ENCODE assay signal across 11 mouse cellular contexts in the genomic region with DNA sequence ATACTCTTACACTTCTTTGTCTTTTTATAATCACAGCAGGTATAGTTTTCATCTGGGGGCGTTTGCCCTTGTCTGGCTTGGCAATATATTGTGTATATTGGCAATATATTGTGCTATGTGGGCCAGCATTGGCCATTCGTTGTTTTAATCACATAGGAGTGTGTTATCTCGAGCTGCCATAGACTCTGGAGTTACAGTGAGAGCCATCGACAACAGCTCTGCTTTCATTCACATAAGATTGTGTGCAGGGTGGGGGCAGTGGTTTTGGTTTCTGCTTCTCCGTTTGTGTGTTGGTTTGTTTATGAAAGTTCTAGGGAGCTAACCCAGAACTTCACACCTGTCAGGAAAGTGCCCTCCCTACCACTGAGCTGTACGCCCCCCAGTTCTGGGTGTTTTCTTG. TPM values are rescaled to one million over a fixed set of nuclear protein-coding genes. Genes with fewer than 3 reads are reported as not detected.
DNase-seq lines count a peak whose midpoint lies in the region; ATAC-seq and TF ChIP-seq lines count a peak whose summit lies in the region.
"Had no signal": no experiment of that assay in that cellular context is flagged by ENCODE, and none has a peak within 500 bp of the region (broad histone marks: within the 10 kb centered on the region; RNA-seq: fewer than 3 reads in every experiment).

No protein-coding gene starts in this region.

- H3K9ac ChIP-seq in liver, embryonic 11.5 days (ENCODE audit: low read depth, low read length): peak overlapping the region; percentile 58; the same call in 1 of the 2 replicates
- H3K9ac ChIP-seq in stomach, embryonic 16.5 days (ENCODE audit: low read length): no peak overlapping the region
- H3K9ac ChIP-seq: forebrain, embryonic 12.5 days; midbrain, embryonic 13.5 days had no signal

- H3K27me3 ChIP-seq in kidney, adult 2 months (replicated peaks; ENCODE audit: control insufficient read depth, insufficient read depth, low read length): no peaks in the 10 kb centered on the region
- no peaks in the 10 kb centered on the region for H3K27me3 ChIP-seq in testis, adult 2 months (ENCODE audit: control insufficient read depth, insufficient read depth, low read length)
- H3K27me3 ChIP-seq in liver, embryonic 11.5 days (replicated peaks; ENCODE audit: control insufficient read depth, insufficient read depth, low read length): no peaks in the 10 kb centered on the region
- H3K27me3 ChIP-seq in stomach, embryonic 16.5 days (ENCODE audit: control insufficient read depth, insufficient read depth, low read length): no peaks in the 10 kb centered on the region
- H3K27me3 ChIP-seq: forebrain, embryonic 12.5 days; midbrain, embryonic 13.5 days had no signal

- 73% methylated on average over 6 of the region's 6 CpGs for WGBS in kidney, adult 2 months
- 41% methylated on average over 6 of the region's 6 CpGs for WGBS in liver, embryonic 11.5 days
- 60% methylated on average over 6 of the region's 6 CpGs for WGBS in stomach, embryonic 16.5 days

- TF ChIP-seq CTCF in kidney, adult 2 months (conservative IDR thresholded peaks at IDR 0.05; ENCODE audit: insufficient read depth, insufficient read length, low read depth, low read length): no peak
- no peak for TF ChIP-seq CTCF in testis, adult 2 months (IDR thresholded peaks at IDR 0.05; ENCODE audit: control insufficient read depth, insufficient read depth, insufficient replicate concordance, low read depth, low read length)

- no peaks in the 10 kb centered on the region for H3K4me1 ChIP-seq in kidney, adult 2 months (ENCODE audit: control insufficient read depth, insufficient read depth, low read length)
- peaks cover 4% of the 10 kb centered on the region for H3K4me1 ChIP-seq in testis, adult 2 months (ENCODE audit: control insufficient read depth, insufficient read depth, low read length)
- H3K4me1 ChIP-seq in liver, embryonic 11.5 days (replicated peaks; ENCODE audit: control insufficient read depth, insufficient read depth, low read length): peaks cover 41% of the 10 kb centered on the region
- H3K4me1 ChIP-seq in stomach, embryonic 16.5 days (ENCODE audit: control insufficient read depth, insufficient read depth, low read length): peaks cover 18% of the 10 kb centered on the region

- no peaks in the 10 kb centered on the region for H3K36me3 ChIP-seq in kidney, adult 2 months (ENCODE audit: control insufficient read depth, insufficient read depth, low read length)
- H3K36me3 ChIP-seq in testis, adult 2 months (ENCODE audit: control insufficient read depth, insufficient read depth, low read length): no peaks in the 10 kb centered on the region
- no peaks in the 10 kb centered on the region; the same call in 1 of the 2 replicates for H3K36me3 ChIP-seq in liver, embryonic 11.5 days (ENCODE audit: control insufficient read depth, insufficient read depth, low read length)
- peaks cover 14% of the 10 kb centered on the region for H3K36me3 ChIP-seq in stomach, embryonic 16.5 days (ENCODE audit: control insufficient read depth, insufficient read depth, low read length)
- H3K36me3 ChIP-seq: forebrain, embryonic 12.5 days; midbrain, embryonic 13.5 days had no signal

- no peak for DNase-seq in kidney, adult 2 months
- no peak for DNase-seq in kidney, adult 8-10 months
- DNase-seq in testis, postnatal 10 days (ENCODE audit: low spot score): no peak
- DNase-seq in liver, embryonic 11.5 days (ENCODE audit: low spot score): no peak
- no peak for DNase-seq in cerebellum, postnatal 14 days
- DNase-seq: gastrocnemius, postnatal 25 days; kidney, postnatal 25 days had no signal

- peak; percentile 74 for ATAC-seq in liver, embryonic 11.5 days (replicated peaks; ENCODE audit: low FRiP score)
- no peak for ATAC-seq in stomach, embryonic 16.5 days (ENCODE audit: insufficient read depth, low FRiP score)
- ATAC-seq: midbrain, embryonic 13.5 days had no signal

- peak overlapping the region; percentile 71 for H3K27ac ChIP-seq in kidney, adult 2 months (ENCODE audit: insufficient read depth, low read depth, low read length)
- peak overlapping the region; percentile 18; the same call in 1 of the 2 replicates for H3K27ac ChIP-seq in testis, adult 2 months (ENCODE audit: control insufficient read depth, insufficient read depth, low read depth, low read length)
- H3K27ac ChIP-seq in liver, embryonic 11.5 days (ENCODE audit: low read depth, low read length): peak overlapping the region; percentile 84
- peak overlapping the region; percentile 75 for H3K27ac ChIP-seq in stomach, embryonic 16.5 days (ENCODE audit: low read length)
- H3K27ac ChIP-seq: forebrain, embryonic 12.5 days; midbrain, embryonic 13.5 days had no signal

- no peak overlapping the region for H3K4me3 ChIP-seq in kidney, adult 2 months (ENCODE audit: insufficient read depth, low read depth, low read length)
- H3K4me3 ChIP-seq in testis, adult 2 months (ENCODE audit: control insufficient read depth, low read depth, low read length): no peak overlapping the region
- peak overlapping the region; percentile 31; the same call in 1 of the 2 replicates for H3K4me3 ChIP-seq in liver, embryonic 11.5 days (ENCODE audit: low read depth, low read length)
- H3K4me3 ChIP-seq in stomach, embryonic 16.5 days (replicated peaks; ENCODE audit: low read length): no peak overlapping the region
- H3K4me3 ChIP-seq: forebrain, embryonic 12.5 days; midbrain, embryonic 13.5 days had no signal

- peak overlapping the region; percentile 71 for H3K4me2 ChIP-seq in liver, embryonic 11.5 days
- no peak overlapping the region for H3K4me2 ChIP-seq in stomach, embryonic 16.5 days (ENCODE audit: low read depth, low read length)
- H3K4me2 ChIP-seq: forebrain, embryonic 12.5 days; midbrain, embryonic 13.5 days had no signal

- no peaks in the 10 kb centered on the region for H3K9me3 ChIP-seq in liver, embryonic 11.5 days (ENCODE audit: control insufficient read depth, low read length)
- no peaks in the 10 kb centered on the region for H3K9me3 ChIP-seq in stomach, embryonic 16.5 days (replicated peaks; ENCODE audit: control insufficient read depth, low read length)
- H3K9me3 ChIP-seq: forebrain, embryonic 12.5 days; midbrain, embryonic 13.5 days had no signal

- no peak for TF ChIP-seq POLR2A in kidney, adult 2 months (IDR thresholded peaks at IDR 0.05; ENCODE audit: low read depth, low read length)
- TF ChIP-seq POLR2A in testis, adult 2 months (IDR thresholded peaks at IDR 0.05; ENCODE audit: control insufficient read depth, low read depth, low read length): no peak

RNA-seq across cellular contexts. Expression of a gene that starts 55.5 kb away (rescaled TPM):
- 42.8 and 46.3 TPM in 2 replicates for polyA plus RNA-seq in kidney, adult 2 months (2012; rRNA removed)
- polyA plus RNA-seq in testis, adult 2 months (2012; rRNA removed): 22.1 and 23.4 TPM in 2 replicates
- 75.7 and 77.8 TPM in 2 replicates for polyA plus RNA-seq in liver, embryonic 11.5 days (2014; fragmentation: Nextera tagmentation; extraction: Ambion mirVana)
- polyA plus RNA-seq in stomach, embryonic 16.5 days (2015; fragmentation: Nextera tagmentation; extraction: Ambion mirVana): 79.8 and 89.3 TPM in 2 replicates

Comparison
In these comparisons a context has a peak if more than half of its experiments do, and no peak if none do; other contexts are left out.
1. H3K27ac ChIP-seq: peak in every context shown above with its lines; median percentile 84 in liver, embryonic 11.5 days; 75 in stomach, embryonic 16.5 days; 71 in kidney, adult 2 months; 18 in testis, adult 2 months.